Mouse (Mus musculus) gastrocnemius, adult 8-10 months (tissue): ENCODE measurements around the gene Gng5. TPM values are rescaled to one million over a fixed set of nuclear protein-coding genes. Genes with fewer than 3 reads are reported as not detected.

Experiments
- DNase-seq, 2 experiments: peaks; one replicate each; pipeline ENCODE4 v3.0.0; 2022; ENCODE audit warnings: low spot score in 2 of 2
- total RNA-seq, 4 experiments: library from RNA; stranded (reverse); gene quantifications; 2 replicates each; pipeline ENCODE4 v1.2.4; 2022

Gene Gng5
- total RNA-seq, 4 experiments from 2014 or later = 389 to 469 (median 438) TPM

DNA sequence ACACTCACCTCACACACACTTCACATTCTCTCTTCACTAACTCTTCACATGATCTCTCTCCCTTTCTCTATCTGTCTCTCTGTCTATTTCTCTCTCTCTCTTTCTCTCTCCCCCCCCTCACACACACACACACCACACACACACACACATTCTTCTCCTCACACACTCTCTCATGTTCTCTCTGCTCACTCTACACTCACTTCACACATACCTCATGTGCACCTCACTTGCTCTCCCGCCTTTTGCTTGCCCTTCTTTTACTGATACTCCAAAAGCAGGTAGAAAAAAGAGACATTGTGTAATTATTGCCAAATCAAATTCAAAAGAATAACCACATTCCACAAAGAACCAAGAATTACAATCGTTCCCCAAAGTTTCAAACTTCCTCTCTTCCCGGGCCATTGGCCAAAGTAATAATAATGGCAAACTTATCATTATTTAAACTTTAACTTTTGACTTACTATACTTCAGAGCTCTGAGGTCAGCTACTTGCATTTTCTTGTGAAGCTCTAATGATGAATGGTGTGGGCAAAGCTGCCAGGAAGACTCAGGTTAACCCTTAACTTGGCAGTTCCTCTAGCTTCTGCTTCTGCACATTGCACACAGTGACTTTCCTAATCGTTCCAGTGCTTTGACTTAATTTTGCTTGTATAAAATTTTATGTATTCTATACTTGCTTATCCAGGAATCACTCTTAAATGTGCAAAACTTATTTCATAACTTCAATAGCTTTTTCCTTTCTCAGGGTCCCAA is 41.1 kb downstream of the Gng5 start:
- no peak for DNase-seq

DNA sequence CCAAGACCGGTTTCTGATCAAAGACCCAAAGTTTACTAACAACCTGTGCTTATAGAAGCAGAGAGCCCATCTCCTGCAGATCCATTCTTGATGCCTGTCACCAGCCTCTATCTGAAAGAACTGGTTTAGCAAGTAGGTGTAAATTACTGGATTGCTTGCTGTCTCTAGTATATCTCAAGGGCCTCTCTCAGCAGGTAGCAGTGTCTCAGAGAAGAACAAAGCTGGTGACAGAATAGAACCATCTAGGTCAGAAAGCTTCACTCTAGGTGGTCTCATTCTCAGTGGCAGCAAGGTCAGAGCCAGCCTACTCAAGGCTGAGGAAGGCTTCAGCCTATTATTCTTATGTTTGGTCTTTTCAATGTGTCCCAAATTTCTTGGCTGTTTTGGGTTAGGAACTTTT is 44.0 kb downstream of the Gng5 start:
- no peak for DNase-seq

DNA sequence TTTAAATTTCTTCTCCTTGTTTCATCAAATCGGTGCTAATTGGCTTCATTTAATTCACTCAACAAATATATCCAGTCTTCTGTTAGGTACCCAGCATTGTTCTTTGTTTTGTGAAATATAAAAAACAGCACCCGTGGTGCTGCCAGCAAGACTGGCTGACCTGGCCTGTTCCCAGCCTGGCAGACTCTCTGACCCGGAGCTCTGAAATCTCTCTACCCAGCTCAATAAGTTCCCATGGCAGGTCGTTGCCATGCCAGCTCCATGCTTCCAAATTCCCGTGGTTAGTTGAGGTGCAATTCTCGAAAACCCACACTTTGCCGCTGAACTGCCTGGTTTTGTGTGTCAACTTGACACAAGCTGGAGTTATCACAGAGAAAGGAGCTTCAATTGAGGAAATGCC is 55.2 kb downstream of the Gng5 start:
- no peak for DNase-seq

Other genes starting within 250 kb of the Gng5 start
- 10 to 100 TPM; 22.3 to 43.6 (median 33.4) TPM for gene Ssx2ip, start 95.2 kb upstream of the Gng5 start, total RNA-seq
- 1 to 10 TPM; 3.1 to 5.1 (median 4.2) TPM for gene Ctbs, start 50.0 kb upstream of the Gng5 start, total RNA-seq
- 1 to 10 TPM; 5.0 to 7.1 (median 6.3) TPM for gene Spata1, start 54 bp upstream of the Gng5 start, total RNA-seq
- 10 to 100 TPM; 10.1 to 13.6 (median 11.7) TPM for gene Rpf1, start 21.6 kb downstream of the Gng5 start, total RNA-seq
- gene Uox, start 70.6 kb downstream of the Gng5 start, total RNA-seq = under 1 TPM in 1 of 4 experiments, not detected in 3; 0.27 TPM
- under 1 TPM in 1 of 4 experiments, not detected in 3; 0.11 TPM for gene Dnase2b, start 115.8 kb downstream of the Gng5 start, total RNA-seq
- not detected for gene 4930503B20Rik, start 151.5 kb downstream of the Gng5 start, total RNA-seq
- 1 to 10 TPM in 3 of 4 experiments, under 1 TPM in 1; 0.29 to 1.8 (median 1.4) TPM for gene Samd13, start 185.8 kb downstream of the Gng5 start, total RNA-seq